Mouse (Mus musculus): ENCODE results near the gene Foxo3. TPM values are rescaled to one million over a fixed set of nuclear protein-coding genes. Genes with fewer than 3 reads are reported as not detected.

Foxo3 gene
- total RNA-seq (2022) = 10 to 100 TPM; 69.4 to 88.2 (median 76.9) TPM

GRCm38 (mm10) chr10:42276507-42277345 lies at the start of gene Foxo3:
TSS of gene Foxo3 (minus strand) at chr10:42276755.
- DNase-seq (ENCODE audit: low spot score in 2 of 2) = peak; percentile 84 to 88

- DNase-seq (ENCODE audit: low spot score in 2 of 2) = no peak
These were observed 48.8 kb upstream of the Foxo3 start for GRCm38 (mm10) chr10:42325305-42325704.

GRCm38 (mm10) chr10:42323978-42324377 lies 47.4 kb upstream of the Foxo3 start:
- no peak for DNase-seq (ENCODE audit: low spot score in 2 of 2)

GRCm38 (mm10) chr10:42313222-42313786 lies 36.7 kb upstream of the Foxo3 start:
- no peak for DNase-seq (ENCODE audit: low spot score in 2 of 2)

GRCm38 (mm10) chr10:42312557-42312956 lies 36.0 kb upstream of the Foxo3 start:
- no peak for DNase-seq (ENCODE audit: low spot score in 2 of 2)

GRCm38 (mm10) chr10:42308687-42308987 lies 32.1 kb upstream of the Foxo3 start:
- no peak for DNase-seq (ENCODE audit: low spot score in 2 of 2)

- peak; percentile 22 to 80 for DNase-seq (ENCODE audit: low spot score in 2 of 2)
These were observed 31.6 kb upstream of the Foxo3 start for GRCm38 (mm10) chr10:42307980-42308686.

GRCm38 (mm10) chr10:42306422-42306821 lies 29.9 kb upstream of the Foxo3 start:
- no peak for DNase-seq (ENCODE audit: low spot score in 2 of 2)

- no peak for DNase-seq (ENCODE audit: low spot score in 2 of 2)
These were observed 24.2 kb upstream of the Foxo3 start for GRCm38 (mm10) chr10:42300805-42301204.

- DNase-seq (ENCODE audit: low spot score in 2 of 2) = no peak
These were observed 23.4 kb upstream of the Foxo3 start for GRCm38 (mm10) chr10:42299967-42300366.

- DNase-seq (ENCODE audit: low spot score in 2 of 2) = no peak
These were observed 22.9 kb upstream of the Foxo3 start for GRCm38 (mm10) chr10:42299426-42299825.

GRCm38 (mm10) chr10:42297954-42298353 lies 21.4 kb upstream of the Foxo3 start:
- no peak for DNase-seq (ENCODE audit: low spot score in 2 of 2)

- DNase-seq (ENCODE audit: low spot score in 2 of 2) = no peak
These were observed 20.6 kb upstream of the Foxo3 start for GRCm38 (mm10) chr10:42297109-42297508.

GRCm38 (mm10) chr10:42296559-42296958 lies 20.0 kb upstream of the Foxo3 start:
- no peak for DNase-seq (ENCODE audit: low spot score in 2 of 2)

GRCm38 (mm10) chr10:42295028-42295427 lies 18.5 kb upstream of the Foxo3 start:
- no peak for DNase-seq (ENCODE audit: low spot score in 2 of 2)

- no peak for DNase-seq (ENCODE audit: low spot score in 2 of 2)
These were observed 17.8 kb upstream of the Foxo3 start for GRCm38 (mm10) chr10:42294392-42294791.

GRCm38 (mm10) chr10:42293877-42294276 lies 17.3 kb upstream of the Foxo3 start:
- no peak for DNase-seq (ENCODE audit: low spot score in 2 of 2)

- DNase-seq (ENCODE audit: low spot score in 2 of 2) = no peak
These were observed 14.8 kb upstream of the Foxo3 start for GRCm38 (mm10) chr10:42291360-42291759.

GRCm38 (mm10) chr10:42287666-42288065 lies 11.1 kb upstream of the Foxo3 start:
- DNase-seq (ENCODE audit: low spot score in 2 of 2) = no peak

- DNase-seq (ENCODE audit: low spot score in 2 of 2) = no peak
These were observed 1.8 kb upstream of the Foxo3 start for GRCm38 (mm10) chr10:42278307-42278850.

- DNase-seq (ENCODE audit: low spot score in 2 of 2) = peak; percentile 95 to 99
These were observed 1.1 kb upstream of the Foxo3 start for GRCm38 (mm10) chr10:42277476-42278306.
